Mouse (Mus musculus) forebrain, postnatal 0 days (tissue): ENCODE results near the gene Olfr630. TPM values are rescaled to one million over a fixed set of nuclear protein-coding genes. Genes with fewer than 3 reads are reported as not detected.
"Not testable (repeated sequence)": the region's sequence is repeated elsewhere in the genome, so short reads cannot be mapped to it uniquely, and the experiment has no call there.

Experiments
- ATAC-seq: fragments of 200-750 bp; cut with Nextera tagmentation; 2 replicates; pipeline ENCODE4 v1.8.0; 2017; ENCODE audit warnings: mild to moderate bottlenecking, moderate library complexity
- DNase-seq: peaks from one replicate; pipeline ENCODE4 v3.0.0-alpha.2; 2015
- H3K27ac ChIP-seq: fragments of 300-500 bp; sonication (generic); 2 replicates; pipeline ENCODE4 v1.5.1; 2014; ENCODE audit warnings: low read depth, mild to moderate bottlenecking, antibody characterized with exemption, low read length, moderate library complexity, mixed read lengths
- H3K27me3 ChIP-seq: fragments of 300-500 bp; sonication (generic); 2 replicates; pipeline ENCODE4 v1.6.1; 2014; ENCODE audit warnings: mild to moderate bottlenecking, low read length, mixed read lengths; ENCODE audit not compliant: insufficient read depth
- H3K36me3 ChIP-seq: fragments of 300-500 bp; sonication (generic); 2 replicates; pipeline ENCODE4 v1.6.1; 2014; ENCODE audit warnings: mild to moderate bottlenecking, moderate library complexity; ENCODE audit not compliant: insufficient read depth
- H3K4me1 ChIP-seq: fragments of 300-500 bp; sonication (generic); 2 replicates; pipeline ENCODE4 v1.6.1; 2014; ENCODE audit warnings: antibody characterized with exemption; ENCODE audit not compliant: insufficient read depth
- H3K4me2 ChIP-seq: fragments of 300-500 bp; sonication (generic); 2 replicates; pipeline ENCODE4 v1.6.1; 2014; ENCODE audit warnings: low read depth, mild to moderate bottlenecking, moderate library complexity
- H3K4me3 ChIP-seq: fragments of 300-500 bp; sonication (generic); 2 replicates; pipeline ENCODE4 v1.5.1; 2014; ENCODE audit warnings: low read depth, low read length, mixed read lengths
- H3K9ac ChIP-seq: fragments of 300-500 bp; sonication (generic); 2 replicates; pipeline ENCODE4 v1.6.1; 2014; ENCODE audit warnings: mild to moderate bottlenecking
- H3K9me3 ChIP-seq: fragments of 300-500 bp; sonication (generic); 2 replicates; pipeline ENCODE4 v1.6.1; 2016; ENCODE audit warnings: low read length
- CTCF ChIP-seq: sonication (generic); IDR thresholded peaks from 2 replicates; pipeline ENCODE4 v1.5.1; 2016; ENCODE audit warnings: antibody characterized with exemption, control low read depth, low read depth
- WGBS: fragments of 180-500 bp; shearing (Covaris S2); extraction: QIAGEN DNeasy Blood & Tissue Kit; methylation state at CpG from one replicate; pipeline ENCODE4 v1.1.7; 2014; 5-methylcytosine and 5-hydroxymethylcytosine counted together
- polyA plus RNA-seq: library from polyadenylated mRNA; unstranded; fragments of >200 nt; fragmentation: Nextera tagmentation; extraction: Ambion mirVana; gene quantifications from 2 replicates; pipeline ENCODE4 v1.2.1, GENCODE M21; 2015
- total RNA-seq: library from RNA; depleted of rRNA; stranded (reverse); fragments of >200 nt; gene quantifications from 2 replicates; pipeline ENCODE4 v1.2.3, GENCODE M21; 2014; rRNA removed

The Olfr630 gene
- total RNA-seq (not detected in 2 replicates), polyA plus RNA-seq (not detected in 2 replicates)

DNA sequence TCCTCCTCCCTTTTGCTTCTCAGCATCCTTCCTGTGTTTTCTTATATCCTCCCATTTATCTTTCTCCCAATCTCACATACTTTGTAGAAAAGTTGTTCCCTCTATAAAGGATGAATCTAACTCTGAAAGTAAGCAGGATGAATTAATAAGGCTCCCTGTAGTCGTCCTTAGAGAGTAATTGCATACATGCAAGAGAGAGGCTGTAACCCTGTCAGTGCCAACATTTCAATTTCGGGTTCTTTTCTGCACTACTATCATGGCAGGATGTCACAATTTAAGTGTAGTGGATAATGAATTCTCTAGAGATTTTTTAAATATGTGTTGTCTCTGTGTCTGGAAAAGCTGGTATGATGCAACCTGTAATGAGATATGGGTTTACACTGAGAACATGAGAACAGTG lies at the start of gene Olfr630:
Gene Olfr630 (minus strand): TSS at position 101 of the 400 bp plus-strand sequence.
- Histone ChIP-seq H3K27me3 (no peaks in the 10 kb centered on the region), H3K27ac (no peak within 1 kb of the TSS), H3K36me3 (no peaks in the 10 kb centered on the region), H3K4me3 (no peak within 1 kb of the TSS), H3K4me1 (no peaks in the 10 kb centered on the region), H3K9me3 (no peaks in the 10 kb centered on the region), H3K4me2 (no peak within 1 kb of the TSS), H3K9ac (no peak within 1 kb of the TSS)
- DNase-seq (no peak), ATAC-seq (no peak)
- WGBS, result 42% methylated on average over 2 of the region's 2 CpGs
- TF ChIP-seq CTCF, result no peak

DNA sequence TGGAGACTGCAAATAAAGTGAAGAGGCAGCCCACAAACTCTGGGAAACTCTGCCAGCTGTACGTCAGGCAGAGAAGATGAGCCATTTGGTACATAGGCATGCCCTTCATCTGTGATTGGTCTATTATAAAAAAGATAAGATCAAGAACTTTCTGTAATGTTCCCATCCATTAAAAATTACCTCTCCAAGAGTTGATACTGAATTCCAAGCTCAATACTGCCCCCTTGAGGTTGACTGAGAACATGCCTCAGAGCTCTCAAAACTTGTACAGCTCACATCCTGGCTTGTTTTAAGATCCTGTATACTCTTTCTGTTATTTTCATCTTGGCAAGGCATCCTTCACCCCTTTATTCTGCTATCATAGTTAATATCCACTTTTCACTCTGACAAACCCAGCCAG lies 49.7 kb upstream of the Olfr630 start:
- ATAC-seq (0 out of 2 replicates have a peak, but pooled peaks have one; percentile 29), DNase-seq (peak; percentile 52)
- Histone ChIP-seq H3K9me3 (no peaks in the 10 kb centered on the region), H3K4me2 (no peak overlapping the region), H3K9ac (no peak overlapping the region), H3K4me1 (no peaks in the 10 kb centered on the region), H3K36me3 (no peaks in the 10 kb centered on the region), H3K4me3 (no peak overlapping the region), H3K27ac (no peak overlapping the region), H3K27me3 (no peaks in the 10 kb centered on the region)
- peak; percentile 58 for TF ChIP-seq CTCF
- 47% methylated on average over 1 of the region's 1 CpGs for WGBS

DNA sequence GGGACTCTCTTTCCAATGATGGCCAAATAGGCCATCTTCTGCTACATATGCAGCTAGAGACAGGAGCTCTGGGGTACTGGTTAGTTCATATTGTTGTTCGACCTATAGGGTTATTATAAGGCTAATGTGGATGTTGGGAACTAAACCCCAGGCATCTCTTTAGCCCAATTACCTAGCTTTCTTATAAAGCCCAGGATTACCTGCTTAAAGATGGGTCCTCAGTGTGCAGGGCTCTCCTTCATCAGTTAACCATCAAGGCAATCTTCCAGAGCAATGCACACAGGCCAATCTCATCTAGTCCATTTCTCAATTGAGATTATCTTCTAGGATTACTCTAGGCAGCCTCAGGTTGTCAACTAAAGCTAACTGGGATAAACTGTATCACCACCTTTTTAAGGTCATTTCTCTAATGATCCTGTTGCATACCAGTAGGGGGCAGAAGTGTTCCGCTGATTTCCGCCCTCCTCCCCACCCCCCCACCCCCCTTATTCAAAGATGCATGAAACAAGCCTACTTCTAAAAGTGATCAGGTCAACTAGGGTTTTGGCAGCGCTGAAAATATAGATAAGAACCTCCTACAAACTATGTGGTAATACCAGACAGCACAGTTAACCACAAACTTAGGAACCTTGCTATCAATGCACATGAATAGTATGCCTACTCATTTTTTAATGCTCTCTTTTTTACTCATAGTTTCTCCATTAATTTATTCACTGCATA lies 35.7 kb upstream of the Olfr630 start:
- H3K36me3 ChIP-seq, result no peaks in the 10 kb centered on the region
- H3K9me3 ChIP-seq, result no peaks in the 10 kb centered on the region
- DNase-seq, result no peak
- TF ChIP-seq CTCF, result no peak
- no peak for ATAC-seq
- H3K27me3 ChIP-seq, result no peaks in the 10 kb centered on the region
- WGBS, result 22% methylated on average over 4 of the region's 4 CpGs
- no peaks in the 10 kb centered on the region for H3K4me1 ChIP-seq
- no peak overlapping the region for H3K4me2 ChIP-seq
- H3K4me3 ChIP-seq, result no peak overlapping the region
- no peak overlapping the region for H3K27ac ChIP-seq
- no peak overlapping the region for H3K9ac ChIP-seq

DNA sequence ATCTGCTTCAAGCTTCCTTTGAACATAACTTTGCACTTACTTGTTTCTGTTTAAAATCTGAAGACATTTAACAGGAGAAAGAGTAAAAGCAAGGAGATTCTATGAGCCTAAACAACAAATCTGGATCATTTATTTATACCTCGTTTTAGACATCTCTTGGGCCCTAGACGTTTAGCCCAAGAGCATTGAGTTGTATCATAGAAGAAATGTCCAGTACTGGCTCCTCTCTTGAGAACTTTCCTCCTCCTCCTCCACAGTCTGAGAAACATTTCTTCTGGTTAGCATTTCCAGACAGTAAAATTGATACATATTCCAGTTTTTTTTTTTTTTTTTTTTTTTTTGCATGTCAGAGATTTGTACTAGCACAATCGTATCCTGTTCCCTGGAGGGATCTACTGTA lies 34.6 kb upstream of the Olfr630 start, which contains the start of gene Olfr67:
Gene Olfr67 (minus strand): TSS at position 101 of the 400 bp plus-strand sequence.
- H3K9me3 ChIP-seq, result no peaks in the 10 kb centered on the region
- no peak within 1 kb of the TSS for H3K27ac ChIP-seq
- WGBS, result 78% methylated on average over 3 of the region's 3 CpGs
- H3K27me3 ChIP-seq, result no peaks in the 10 kb centered on the region
- no peak for TF ChIP-seq CTCF
- no peak within 1 kb of the TSS for H3K4me3 ChIP-seq
- no peak within 1 kb of the TSS for H3K4me2 ChIP-seq
- H3K4me1 ChIP-seq, result no peaks in the 10 kb centered on the region
- DNase-seq, result no peak
- ATAC-seq, result no peak
- H3K9ac ChIP-seq, result no peak within 1 kb of the TSS
- no peaks in the 10 kb centered on the region for H3K36me3 ChIP-seq

DNA sequence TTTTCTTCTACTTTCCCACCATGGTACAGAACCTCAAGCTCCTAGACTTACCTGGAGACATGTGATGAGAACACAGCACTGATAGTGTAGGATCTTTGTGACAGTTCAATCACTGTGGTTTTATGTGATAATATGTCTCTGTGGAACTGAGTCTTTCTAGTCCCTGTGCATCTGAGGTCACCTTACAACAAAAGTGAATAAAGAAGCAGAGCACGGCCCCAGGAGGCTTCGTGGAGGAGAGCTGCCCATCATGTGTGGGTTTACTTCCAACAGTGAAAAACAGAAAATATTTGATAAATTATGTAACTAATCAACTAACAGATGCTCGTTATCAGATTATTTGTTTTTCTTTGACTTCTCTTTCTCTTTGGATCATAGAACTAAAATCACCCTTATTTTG lies 22.5 kb upstream of the Olfr630 start, which contains the start of gene Olfr68:
Gene Olfr68 (minus strand): TSS at position 101 of the 400 bp plus-strand sequence.
- Histone ChIP-seq H3K9me3 (no peaks in the 10 kb centered on the region), H3K4me3 (no peak within 1 kb of the TSS), H3K27me3 (no peaks in the 10 kb centered on the region), H3K4me1 (no peaks in the 10 kb centered on the region), H3K27ac (no peak within 1 kb of the TSS), H3K9ac (no peak within 1 kb of the TSS), H3K36me3 (no peaks in the 10 kb centered on the region), H3K4me2 (no peak within 1 kb of the TSS)
- ATAC-seq (no peak), DNase-seq (no peak)
- WGBS, result 76% methylated on average over 3 of the region's 3 CpGs
- TF ChIP-seq CTCF, result no peak

DNA sequence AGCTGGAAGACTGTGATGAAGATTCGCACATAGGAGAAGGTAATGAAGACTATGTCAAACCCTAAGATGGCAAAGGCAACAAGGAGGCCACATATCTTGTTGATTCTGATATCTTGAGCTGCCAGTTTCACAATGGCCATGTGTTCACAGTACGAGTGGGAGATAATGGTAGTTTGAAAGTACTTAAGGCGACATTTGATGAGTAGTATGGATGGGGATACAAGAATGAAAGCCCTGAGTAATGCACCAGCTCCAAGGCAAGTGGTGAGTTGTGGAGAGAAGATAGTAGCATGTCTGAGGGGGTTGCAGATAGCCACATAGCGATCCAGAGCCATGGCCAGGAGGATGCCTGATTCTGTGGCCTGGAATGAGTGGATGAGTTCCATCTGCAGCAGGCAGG lies 20.5 kb upstream of the Olfr630 start:
- not testable (repeated sequence) for H3K36me3 ChIP-seq, H3K27ac ChIP-seq, H3K9ac ChIP-seq, DNase-seq, H3K9me3 ChIP-seq, H3K27me3 ChIP-seq, H3K4me2 ChIP-seq, H3K4me1 ChIP-seq, ATAC-seq, H3K4me3 ChIP-seq
- WGBS, result 94% methylated on average over 3 of the region's 4 CpGs

DNA sequence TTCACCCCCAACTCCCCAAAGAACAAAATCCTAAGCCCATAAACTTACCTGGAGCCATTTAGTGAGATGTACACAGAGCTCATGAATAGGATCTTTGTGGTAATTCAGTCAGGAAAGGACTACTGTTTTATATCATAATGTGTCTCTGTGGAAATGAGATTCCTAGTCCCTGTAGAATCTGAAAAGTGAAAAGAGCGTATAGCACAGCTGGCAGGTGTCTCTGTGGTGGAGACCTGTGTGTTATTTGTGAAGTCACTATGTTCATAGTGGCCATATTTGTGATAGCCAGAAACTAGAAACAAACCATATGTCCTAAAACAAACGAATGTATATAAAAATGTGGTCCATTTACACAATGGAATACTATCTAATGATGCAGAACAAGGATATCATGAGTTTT lies 14.4 kb upstream of the Olfr630 start, which contains the start of gene Olfr69:
Gene Olfr69 (minus strand): TSS at position 101 of the 400 bp plus-strand sequence.
- no peak for TF ChIP-seq CTCF
- no peak within 1 kb of the TSS for H3K4me3 ChIP-seq
- no peaks in the 10 kb centered on the region for H3K36me3 ChIP-seq
- no peak within 1 kb of the TSS for H3K27ac ChIP-seq
- DNase-seq, result no peak
- WGBS, result 80% methylated on average over 2 of the region's 2 CpGs
- H3K9ac ChIP-seq, result no peak within 1 kb of the TSS
- no peaks in the 10 kb centered on the region for H3K9me3 ChIP-seq
- no peak within 1 kb of the TSS for H3K4me2 ChIP-seq
- ATAC-seq, result no peak
- no peaks in the 10 kb centered on the region for H3K27me3 ChIP-seq
- H3K4me1 ChIP-seq, result no peaks in the 10 kb centered on the region

DNA sequence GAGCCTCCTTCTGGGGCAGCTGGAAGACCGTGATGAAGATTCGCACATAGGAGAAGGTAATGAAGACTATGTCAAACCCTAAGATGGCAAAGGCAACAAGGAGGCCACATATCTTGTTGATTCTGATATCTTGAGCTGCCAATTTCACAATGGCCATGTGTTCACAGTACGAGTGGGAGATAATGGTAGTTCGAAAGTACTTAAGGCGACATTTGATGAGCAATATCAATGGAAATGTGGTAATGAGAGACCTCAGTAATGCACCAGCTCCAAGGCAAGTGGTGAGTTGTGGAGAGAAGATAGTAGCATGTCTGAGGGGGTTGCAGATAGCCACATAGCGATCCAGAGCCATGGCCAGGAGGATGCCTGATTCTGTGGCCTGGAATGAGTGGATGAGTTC lies 10.6 kb upstream of the Olfr630 start:
- H3K9me3 ChIP-seq, H3K36me3 ChIP-seq, H3K27ac ChIP-seq, H3K4me1 ChIP-seq, DNase-seq, H3K27me3 ChIP-seq, H3K9ac ChIP-seq, H3K4me2 ChIP-seq, ATAC-seq, H3K4me3 ChIP-seq: not testable (repeated sequence)
- 86% methylated on average over 5 of the region's 6 CpGs for WGBS

DNA sequence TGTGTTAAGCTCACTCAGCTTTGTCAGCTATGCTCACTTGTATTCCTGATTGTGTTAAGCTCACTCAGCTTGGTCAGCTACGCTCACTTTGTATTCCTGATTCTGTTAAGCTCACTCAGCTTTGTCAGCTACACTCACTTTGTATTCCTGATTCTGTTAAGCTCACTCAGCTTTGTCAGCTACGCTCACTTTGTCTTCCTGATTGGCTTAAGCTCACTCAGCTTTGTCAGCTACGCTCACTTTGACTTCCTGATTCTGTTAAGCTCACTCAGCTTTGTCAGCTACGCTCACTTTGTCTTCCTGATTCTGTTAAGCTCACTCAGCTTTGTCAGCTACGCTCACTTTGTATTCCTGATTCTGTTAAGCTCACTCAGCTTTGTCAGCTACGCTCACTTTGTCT lies 5.1 kb upstream of the Olfr630 start:
- DNase-seq, H3K36me3 ChIP-seq, H3K4me1 ChIP-seq, H3K9ac ChIP-seq, H3K4me2 ChIP-seq, H3K4me3 ChIP-seq, H3K27me3 ChIP-seq, H3K27ac ChIP-seq, H3K9me3 ChIP-seq, ATAC-seq: not testable (repeated sequence)
- 88% methylated on average over 6 of the region's 6 CpGs for WGBS
